Mouse (Mus musculus): ENCODE results near the gene Slc4a1.
"Not testable (repeated sequence)": the region's sequence is repeated elsewhere in the genome, so short reads cannot be mapped to it uniquely, and the experiment has no call there.

The Slc4a1 gene

DNA sequence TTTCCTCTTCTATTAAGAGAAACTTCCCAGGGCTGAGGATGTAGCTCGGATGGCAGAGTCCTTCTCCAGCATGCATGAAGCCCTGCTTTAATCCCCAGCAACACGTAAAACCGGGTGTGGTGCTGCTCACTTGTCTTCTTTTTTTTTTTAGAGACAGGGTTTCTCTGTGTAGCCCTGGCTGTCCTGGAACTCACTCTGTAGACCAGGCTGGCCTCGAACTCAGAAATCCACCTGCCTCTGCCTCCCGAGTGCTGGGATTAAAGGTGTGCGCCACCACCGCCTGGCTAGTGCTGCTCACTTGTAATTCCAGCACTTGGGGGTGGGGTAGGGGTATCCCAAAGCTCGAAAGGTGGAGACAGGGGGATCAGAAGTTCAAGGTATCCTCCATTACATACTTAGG, at the start of gene Slc4a1:
Gene Slc4a1, minus strand, starts transcription at position 101 of the 400 bp plus-strand sequence.
- not testable (repeated sequence) for DNase-seq (ENCODE audit: low read depth)

DNA sequence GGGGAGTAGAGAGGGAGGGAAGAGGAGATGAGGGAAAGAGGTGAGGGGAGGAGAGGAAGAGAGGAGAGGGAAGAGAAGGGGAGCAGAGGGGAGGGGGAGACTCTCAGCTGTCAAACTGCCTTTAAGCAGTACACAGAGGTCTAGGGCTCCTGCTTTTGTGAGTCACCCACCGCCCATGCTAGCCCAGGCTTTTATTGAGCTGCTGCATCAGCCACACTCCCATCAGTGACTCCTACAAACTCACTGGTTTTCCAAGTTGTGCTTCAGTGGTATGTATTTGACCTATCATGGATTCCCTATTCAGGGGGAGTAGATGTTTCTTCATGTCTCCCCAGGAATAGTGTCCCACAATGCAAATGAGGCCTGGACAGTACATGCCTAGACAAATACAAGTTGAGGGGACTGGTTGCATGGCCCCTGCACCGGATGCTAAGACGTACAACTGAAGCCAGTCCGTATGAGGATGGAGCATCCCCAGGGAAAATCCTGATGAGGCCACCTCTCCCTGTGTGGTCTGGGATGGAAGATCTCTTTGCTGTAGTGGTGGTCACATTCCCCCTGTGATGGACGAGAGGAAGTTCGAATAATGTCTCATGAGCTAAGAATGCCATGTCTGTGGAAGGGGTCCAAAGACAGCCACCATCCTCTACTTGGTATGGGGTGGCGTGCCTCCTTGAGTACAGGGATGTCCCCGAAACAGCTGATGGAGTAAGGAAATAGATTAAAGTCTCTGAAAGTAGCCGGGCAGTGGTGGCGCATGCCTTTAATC, 49.2 kb upstream of the Slc4a1 start:
- DNase-seq (ENCODE audit: low read depth): no peak

DNA sequence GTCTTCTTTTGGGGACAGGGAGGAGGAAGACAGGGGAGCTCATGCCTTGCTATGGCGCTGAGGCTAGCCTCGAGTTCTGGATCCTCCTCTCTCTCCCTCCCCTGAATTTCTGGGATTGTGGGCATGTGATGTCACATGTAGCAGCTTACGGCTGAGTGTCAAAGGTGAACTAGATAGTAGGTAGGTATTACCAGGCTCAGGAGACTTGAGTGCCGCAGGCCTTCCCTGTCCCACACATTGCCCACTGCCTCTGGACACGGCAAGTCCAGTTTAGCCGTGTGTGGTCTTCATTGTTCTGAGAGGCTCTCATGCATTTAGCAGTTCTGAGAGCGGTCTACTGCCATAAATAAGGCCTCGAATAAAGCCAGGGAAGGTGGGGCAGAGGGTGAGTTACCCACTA, 47.1 kb upstream of the Slc4a1 start:
- DNase-seq (ENCODE audit: low read depth): no peak

DNA sequence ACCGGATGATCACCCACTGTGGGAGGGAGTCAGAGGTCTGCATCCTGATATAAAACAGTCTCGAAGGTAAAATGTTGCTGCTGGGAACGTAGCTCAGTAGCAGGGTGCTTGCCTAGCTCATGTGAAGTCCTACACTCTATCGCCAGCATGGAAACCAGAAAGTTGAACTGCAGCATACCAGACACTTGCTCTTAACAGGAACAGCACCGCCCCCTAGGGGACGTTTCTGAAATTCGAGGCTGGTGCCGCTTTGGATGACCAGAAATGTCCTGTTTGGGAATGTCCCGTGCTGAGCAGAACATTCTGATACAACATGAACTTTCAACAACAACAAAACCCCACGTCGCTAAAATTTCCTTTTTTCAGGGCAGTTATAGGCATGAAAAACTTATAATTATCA, 45.7 kb upstream of the Slc4a1 start:
- peak; percentile 94 for DNase-seq (ENCODE audit: low read depth)

DNA sequence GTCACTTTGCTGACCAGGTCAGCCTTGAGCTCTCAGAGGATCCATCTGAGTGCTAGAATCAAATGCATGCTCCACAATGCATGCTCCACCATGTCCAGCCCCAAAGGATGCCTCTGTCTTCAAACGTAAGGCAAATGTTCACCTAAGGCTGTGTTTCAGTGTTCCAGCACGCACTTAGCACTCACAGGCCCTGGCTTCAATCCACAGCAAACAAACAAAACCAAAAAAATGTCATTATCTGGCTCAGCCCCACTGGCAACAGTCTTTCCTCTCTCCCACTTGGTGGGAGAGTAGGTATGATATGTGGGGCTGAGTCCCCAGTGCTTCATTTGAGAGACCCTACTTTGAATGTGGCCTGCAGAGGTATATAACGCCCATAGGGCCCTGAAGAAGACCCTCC, 45.1 kb upstream of the Slc4a1 start:
- no peak for DNase-seq (ENCODE audit: low read depth)

DNA sequence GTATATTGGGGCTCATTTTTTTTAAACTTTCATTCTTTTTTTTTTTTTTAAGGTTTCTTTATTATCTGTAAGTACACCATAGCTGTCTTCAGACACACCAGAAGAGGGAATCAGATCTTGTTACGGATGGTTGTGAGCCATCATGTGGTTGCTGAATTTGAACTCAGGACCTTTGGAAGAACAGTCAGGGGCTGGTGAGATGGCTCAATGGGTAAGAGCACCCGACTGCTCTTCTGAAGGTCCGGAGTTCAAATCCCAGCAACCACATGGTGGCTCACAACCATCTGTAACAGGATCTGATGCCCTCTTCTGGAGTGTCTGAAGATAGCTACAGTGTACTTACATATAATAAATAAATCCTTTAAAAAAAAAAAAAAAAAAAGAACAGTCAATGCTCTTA, 44.3 kb upstream of the Slc4a1 start:
- DNase-seq (ENCODE audit: low read depth): not testable (repeated sequence)

DNA sequence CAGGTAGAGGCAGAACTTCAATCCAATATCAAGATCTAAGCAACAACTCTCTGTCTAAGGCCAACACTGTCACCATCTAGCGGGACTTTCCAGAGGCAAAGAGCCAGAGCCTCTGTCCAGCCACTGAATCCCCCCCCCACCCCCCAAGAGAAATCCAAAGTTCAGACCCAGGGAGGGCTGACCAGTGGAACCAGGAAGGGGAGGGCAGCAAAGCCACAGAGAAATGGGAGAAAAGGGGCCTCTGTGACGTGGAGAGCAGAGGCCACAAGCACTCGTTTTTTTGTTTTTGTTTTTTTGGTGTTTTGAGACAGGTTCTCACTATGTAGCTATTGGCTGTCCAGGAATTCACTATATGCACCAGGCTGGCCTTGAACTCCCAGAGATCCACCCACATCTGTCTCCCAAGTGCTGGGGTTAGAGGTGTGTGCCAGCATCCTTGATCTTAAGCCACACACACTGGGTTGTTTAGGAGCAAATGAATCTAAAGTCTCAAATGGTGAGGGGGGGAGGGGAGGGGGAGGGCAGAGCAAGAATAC, 43.9 kb upstream of the Slc4a1 start:
- DNase-seq (ENCODE audit: low read depth): no peak

DNA sequence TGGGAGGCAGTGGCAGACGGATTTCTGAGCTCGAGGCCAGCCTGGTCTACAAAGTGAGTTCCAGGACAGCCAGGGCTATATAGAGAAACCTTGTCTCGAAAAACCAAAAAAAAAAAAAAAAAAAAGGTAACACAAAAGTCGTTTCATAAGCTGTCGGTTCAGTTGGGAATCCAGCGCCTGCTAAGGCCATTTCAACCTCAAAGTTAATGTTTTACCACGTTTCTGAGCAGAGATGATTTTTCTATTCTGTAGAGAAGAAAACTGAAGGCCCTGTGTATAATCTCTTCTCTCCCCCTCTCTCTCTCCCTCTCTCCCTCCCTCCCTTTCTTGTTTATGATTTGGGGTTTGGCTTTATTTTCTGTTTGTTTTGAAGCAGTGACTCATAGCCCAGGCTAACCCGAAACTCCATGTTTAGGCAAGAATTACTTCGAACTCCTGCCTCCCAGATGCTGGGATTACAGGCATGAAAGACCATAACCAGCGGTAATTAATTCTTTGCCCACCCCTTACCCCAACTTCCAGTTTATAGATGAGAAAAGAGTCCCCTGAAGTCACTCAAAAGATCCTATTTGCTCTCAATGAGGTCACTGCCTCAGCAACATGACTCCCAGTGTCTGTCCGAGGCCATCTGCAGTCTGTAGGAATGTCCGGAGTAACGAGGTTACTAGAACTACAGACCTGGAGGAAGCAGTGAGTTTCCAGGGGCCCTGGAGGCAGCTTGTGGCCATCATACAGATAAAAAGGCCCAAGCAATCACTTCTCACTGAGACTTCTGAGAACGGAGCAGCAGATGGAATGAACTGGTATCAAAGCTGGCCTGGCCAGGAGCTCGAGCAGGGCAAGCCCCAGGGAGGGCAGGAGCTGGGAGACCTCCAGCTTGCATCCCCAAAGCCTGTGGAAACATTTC, 43.1 kb upstream of the Slc4a1 start:
- DNase-seq (ENCODE audit: low read depth): no peak

DNA sequence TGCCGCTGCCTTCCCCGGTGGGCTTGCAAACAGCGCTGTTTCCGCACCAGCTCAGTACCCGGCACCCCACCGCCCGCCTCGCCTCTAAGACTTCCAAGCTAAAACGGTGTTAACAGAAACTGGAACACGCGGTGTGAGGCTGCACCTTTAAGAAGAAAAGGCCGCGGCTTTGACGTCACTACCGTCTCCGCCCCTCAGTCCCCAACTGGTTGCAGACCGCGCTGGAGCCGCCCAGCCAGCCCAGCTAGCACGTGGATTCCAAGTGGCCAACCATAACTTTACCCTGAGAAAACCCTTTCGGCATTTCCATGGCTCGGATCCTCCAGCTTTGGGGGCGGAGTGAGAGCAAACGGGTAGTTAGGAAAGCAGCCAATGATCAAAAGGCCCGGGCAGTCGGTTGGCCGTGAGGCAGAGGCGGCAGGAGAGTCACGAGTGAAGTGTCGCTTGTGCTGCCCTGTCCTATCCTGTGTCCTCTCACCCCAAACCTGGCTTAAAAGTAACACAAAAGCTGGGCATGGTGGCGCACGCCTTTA, 42.4 kb upstream of the Slc4a1 start:
- peak; percentile 98 for DNase-seq (ENCODE audit: low read depth)

DNA sequence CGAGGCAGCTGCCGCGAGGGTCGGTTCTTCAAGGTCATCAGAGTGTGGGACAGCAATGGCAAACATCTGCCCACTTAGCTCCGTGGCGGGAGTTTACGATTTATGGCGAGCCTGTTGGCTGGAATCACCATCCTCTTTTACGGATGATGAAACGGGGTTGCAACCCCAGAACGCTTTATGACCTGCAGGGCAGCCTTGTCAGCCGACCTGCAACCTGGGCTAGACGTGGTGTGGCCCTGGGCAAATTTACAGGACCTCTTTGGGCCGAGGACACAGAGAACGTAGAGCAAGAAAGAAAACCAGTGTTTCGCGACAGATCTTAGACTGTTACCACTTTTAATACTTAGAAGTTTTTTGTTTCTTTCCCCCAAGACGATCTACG, 41.8 kb upstream of the Slc4a1 start, which contains the start of gene Slc25a39:
Gene Slc25a39, minus strand, starts transcription at position 113 of the 382 bp plus-strand sequence.
- no peak for DNase-seq (ENCODE audit: low read depth)

DNA sequence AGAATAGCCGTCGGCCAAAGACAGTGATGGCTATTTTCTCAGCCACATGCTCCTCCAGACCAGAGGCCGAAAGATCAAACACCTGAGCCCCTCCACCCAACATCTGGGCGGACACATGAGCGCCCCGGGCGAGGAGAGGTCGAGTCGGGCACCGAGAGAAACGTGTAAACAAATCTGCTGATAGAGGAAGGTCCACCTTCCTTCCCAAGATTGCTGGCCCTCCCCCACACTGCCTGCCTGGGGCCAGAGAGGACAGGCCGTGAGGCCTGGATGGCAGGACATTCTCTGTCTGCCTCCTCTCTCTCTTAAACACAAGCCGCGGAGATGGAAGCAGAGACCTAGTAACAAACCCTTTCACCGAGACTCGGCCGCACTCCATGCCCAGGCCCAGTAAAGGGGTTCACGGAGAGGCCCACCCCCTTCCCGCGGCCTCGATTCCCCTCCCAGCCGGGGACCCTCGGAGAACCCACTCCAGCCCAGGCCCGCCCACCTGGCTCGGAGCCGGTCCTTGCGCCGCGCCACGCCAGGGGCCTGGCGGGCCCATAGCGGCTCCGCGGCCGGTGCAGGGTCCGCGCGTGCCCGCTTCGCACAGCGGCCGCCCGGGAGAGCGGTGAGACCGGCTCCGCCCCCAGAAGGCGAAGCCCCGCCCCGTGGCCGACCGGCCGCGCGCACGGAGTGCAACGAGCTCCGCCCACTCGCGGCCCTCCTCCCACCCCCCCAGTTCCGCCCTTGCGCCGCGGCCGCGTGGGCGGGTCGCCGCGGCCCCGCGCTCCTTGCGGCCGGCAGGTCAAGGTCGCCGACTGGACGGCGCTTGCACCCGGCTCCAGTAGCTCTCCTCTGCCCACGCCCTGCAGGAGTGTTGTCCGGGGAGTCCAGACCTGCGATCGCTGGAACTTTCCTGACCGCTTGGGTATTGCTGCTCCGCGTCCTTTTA, 41.2 kb upstream of the Slc4a1 start:
- peak; percentile 93 for DNase-seq (ENCODE audit: low read depth)

DNA sequence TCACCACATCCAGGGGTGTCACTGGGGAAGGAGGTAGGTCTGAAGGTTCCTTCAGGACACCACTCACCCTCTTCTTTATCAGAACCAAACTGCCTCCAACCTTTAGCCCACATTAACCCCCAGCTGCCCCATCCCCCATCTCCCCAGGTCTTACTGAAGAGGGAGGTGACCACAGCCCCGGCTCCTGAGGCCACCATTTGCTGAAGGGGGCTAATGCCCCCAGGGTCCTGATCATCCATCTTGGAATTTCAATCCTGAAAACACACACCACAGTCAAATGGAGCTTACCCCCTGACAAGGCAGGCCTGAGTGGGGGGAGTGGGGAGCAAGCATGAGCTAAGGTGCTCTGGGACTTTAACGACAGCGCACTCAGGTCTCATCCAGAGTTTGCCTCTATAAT, 40.4 kb upstream of the Slc4a1 start:
- no peak for DNase-seq (ENCODE audit: low read depth)

DNA sequence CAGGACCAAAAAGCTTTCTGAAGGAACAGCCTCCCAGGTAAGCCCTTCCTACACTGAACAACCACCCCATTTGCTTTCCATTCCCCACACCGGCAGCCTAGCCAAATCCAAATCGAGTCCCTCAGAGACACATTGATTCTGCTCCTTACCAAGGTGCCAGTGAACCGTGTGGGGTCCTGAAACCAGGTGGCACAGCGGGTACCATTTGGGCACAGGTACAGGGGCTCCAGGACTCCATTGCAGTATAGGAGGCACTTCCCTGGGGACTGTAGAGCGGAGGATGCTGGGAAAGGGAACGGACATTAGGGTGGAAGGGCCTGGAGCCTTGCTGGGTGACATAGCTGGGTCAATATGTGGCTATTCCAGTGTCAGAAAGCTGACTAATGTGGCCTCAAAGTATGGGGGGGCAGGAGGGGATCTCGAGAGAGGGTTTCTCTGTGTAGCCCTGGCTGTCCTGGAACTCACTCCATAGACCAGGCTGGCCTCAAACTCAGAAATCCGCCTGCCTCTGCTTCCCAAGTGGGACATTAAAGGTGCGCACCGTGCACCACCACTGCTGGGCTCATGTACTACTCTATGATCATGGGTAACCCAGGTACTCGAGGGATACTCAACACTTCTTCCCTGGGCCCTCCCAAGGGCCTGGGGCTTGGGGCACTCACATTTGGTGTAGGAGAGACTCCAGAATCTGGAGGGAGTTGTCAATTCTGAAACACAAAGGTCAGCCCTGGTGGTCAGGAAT, 39.7 kb upstream of the Slc4a1 start:
- DNase-seq (ENCODE audit: low read depth): no peak

DNA sequence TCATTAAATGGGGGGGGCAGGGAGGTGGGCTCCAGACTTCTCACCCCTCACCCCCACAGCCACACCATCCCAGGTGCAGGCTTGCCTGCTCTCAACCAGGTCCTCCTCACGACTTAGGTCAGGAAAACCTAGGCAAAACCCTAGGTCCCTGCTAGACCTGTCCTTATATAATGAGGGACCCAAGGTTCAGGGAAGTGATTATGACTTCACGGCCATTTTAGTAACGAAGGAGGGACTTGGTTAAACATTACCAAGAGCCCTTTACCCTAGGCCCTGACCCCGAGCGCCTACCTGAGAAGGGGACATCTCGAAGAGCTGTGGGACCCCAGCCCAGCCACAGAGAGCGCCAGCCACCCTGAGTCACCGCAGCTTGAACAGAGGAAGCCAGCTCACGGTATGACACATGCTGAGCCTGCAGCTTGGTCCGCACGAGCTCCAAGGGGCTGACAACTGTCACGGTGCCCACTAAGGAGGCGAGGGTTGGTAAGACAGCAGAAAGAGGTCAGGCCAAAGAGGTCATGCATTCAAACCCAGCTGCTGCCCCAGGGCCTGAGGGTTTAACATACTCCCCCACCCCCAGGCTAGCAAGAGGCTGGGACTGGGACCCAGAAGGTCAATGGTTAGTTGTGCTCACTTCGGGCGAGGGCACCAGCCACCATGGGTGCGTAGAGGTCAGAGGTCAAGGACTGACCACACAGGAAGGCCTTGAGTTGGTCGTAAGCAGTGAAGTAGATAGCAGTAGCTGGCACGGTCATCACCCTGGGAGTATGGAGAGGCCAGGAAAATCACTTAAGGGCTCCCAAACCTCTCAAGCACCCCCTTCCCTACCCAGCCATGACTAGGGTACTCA, 38.4 kb upstream of the Slc4a1 start:
- DNase-seq (ENCODE audit: low read depth): no peak

DNA sequence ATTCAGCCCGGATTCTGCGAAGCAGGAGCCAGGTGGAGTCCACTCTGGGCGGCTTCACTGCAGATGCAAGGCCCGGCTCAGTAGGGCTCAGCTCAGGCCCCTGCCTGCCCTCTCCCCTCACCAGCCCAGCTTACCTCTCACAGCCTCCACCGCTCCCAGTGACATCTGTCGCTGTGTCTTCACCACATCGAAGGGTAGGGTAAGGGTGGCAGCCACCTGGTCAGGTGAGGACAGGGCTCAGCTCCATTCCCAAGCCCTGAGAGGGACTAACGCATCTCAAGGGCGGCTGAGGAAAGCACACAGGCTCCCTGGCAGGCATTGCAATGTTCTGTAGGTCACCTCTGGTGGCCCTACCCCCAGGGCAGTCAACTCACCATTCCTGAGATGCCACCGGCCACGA, 37.7 kb upstream of the Slc4a1 start:
- no peak for DNase-seq (ENCODE audit: low read depth)

DNA sequence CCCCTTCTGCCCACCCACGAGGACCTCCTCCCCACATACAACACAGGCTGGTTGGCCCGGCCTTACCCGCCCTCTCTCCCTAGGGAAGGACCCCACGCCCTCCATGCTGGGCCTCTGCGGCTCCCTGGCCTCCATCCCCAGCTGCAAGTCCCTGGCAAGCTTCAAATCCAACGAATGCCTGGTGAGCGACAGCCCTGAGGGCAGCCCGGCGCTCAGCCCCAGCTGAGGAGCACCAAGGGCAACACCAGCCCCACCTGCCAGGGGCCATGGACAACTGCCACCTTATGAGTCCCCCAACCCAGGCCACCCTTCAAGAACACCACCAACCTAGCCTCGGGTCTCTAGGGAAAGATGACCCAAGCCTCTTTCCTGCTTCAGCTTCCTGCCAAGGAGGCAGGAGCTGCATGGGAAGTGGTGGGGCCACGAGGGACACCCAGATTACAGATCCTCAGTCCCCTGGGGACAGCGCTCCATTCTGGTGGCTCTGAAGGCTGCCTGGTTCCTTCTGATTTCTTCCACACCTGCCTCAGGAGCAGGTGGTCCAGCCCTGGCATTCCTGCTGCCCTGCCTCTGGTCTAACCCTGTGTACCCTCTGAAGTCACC, 36.0 kb upstream of the Slc4a1 start:
- DNase-seq (ENCODE audit: low read depth): no peak

DNA sequence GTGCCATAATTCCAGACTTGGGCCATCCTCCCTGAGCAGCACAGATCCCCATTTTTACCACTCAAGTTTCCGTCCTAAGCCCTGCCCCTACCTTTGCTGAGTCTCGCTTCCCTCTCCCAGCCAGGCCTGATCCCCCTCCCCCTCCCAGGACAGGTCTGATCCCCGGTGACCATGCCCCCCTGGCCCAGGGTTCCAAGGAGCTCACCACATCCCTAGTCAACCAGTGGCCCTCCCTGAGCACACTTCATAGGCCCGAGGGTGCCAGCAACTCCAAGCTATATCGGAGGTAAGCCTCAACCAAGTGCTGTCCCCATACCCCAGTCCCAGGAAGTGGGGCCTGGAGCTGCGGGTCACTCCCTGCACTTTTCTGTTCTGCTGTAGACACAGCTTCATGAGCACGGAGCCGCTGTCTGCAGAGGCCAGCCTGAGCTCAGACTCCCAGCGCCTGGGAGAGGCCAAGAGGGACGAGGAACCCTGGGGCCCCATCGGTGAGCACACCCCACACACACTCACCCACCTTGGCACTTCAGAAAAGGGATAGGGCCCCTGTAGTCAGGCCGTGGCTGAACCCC, 34.6 kb upstream of the Slc4a1 start:
- no peak for DNase-seq (ENCODE audit: low read depth)

DNA sequence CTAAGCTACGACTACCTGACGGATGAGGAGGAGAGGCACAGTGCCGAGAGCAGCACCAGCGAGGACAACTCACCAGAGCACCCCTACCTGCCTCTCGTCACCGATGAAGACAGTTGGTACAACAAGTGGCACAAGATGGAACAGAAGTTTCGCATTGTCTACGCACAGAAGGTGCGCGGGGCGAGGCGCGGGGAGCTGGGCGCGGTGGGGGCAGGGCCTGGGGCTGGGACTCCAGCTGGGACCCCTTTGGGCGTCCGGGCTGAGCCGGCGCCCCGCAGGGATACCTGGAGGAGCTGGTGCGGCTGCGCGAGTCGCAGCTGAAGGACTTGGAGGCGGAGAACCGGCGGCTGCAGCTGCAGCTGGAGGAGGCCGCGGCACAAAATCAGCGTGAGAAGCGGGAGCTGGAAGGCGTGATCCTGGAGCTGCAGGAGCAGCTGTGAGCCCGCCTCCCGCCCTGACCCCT, 33.6 kb upstream of the Slc4a1 start:
- no peak for DNase-seq (ENCODE audit: low read depth)

DNA sequence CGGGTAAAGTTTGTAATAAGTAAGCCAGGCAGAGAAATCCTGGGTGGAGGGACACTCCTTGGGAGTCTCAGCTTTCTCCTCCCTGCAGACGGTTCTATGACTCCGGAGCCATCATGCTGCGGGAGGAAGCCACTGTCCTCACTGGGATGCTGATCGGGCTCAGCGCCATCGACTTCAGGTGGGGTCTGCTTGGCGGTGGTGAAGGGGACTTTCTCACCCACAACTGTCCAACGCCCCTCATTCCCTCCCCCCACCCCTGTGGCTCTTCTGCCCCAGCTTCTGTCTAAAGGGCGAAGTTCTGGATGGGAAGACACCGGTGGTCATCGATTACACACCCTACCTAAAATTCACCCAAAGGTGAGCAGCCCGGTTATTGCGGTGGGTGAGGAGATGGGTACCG, 33.1 kb upstream of the Slc4a1 start:
- no peak for DNase-seq (ENCODE audit: low read depth)
